Mouse (Mus musculus): ENCODE results near the gene Htr6. TPM values are rescaled to one million over a fixed set of nuclear protein-coding genes. Genes with fewer than 3 reads are reported as not detected.

Gene Htr6
- 0.49 and 0.56 TPM in 2 replicates for polyA plus RNA-seq (2014; fragmentation: Nextera tagmentation; extraction: Ambion mirVana)

DNA sequence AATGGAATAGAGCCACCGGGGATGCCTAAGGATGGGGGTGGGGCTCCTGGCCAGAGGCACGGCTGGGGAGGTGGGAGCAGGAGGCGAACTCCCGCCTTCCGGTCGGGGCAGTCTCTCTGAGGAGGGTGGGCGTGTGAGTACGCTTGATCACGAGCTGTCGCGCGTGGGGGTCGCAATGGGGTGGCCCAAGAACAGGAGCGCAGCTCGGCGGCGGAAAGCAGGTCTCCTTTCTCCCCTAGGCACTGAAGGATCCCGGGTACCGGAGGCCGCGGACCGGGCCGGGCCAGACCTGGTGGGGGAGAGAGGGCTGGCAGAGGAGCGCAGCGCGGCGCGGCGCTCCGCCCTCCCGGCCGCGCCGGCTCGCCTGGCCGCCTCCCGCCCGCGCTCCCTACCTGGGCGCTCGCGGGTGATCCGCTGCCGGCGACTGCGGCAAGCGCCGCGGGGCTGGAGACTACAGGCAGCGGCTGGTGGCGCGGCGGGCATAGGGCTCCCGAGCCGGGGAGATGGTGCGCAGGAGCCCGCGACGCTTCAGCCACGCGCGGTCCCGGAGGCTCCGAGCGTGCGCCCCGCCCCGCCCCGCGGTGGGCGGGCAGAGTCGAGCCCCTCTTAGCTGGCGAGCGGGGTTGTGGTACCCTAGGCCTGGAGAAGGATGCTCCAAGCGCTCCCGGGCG lies at the start of gene Htr6:
Gene Htr6, minus strand, starts transcription at position 530 of the 671 bp plus-strand sequence.
- DNase-seq (ENCODE audit: low spot score) (peak; percentile 47), ATAC-seq (replicated peaks; ENCODE audit: insufficient number of reproducible peaks, low FRiP score, low TSS enrichment, low read depth) (0 out of 2 replicates have a peak, but pooled peaks have one; percentile 32)
- Histone ChIP-seq H3K9ac (replicated peaks; ENCODE audit: low read length) (peak within 1 kb of the TSS; percentile 53), H3K27me3 (ENCODE audit: control insufficient read depth, insufficient read depth, low read length) (peaks cover 42% of the 10 kb centered on the region), H3K4me3 (ENCODE audit: low read depth, low read length) (peak within 1 kb of the TSS; percentile 58), H3K36me3 (replicated peaks; ENCODE audit: control insufficient read depth, insufficient read depth, low read depth, low read length) (no peaks in the 10 kb centered on the region), H3K4me1 (ENCODE audit: control insufficient read depth, insufficient read depth, low read length) (0 out of 2 replicates have a peak, but pooled peaks cover 2% of the 10 kb centered on the region), H3K27ac (replicated peaks; ENCODE audit: low read depth, low read length) (no peak within 1 kb of the TSS), H3K9me3 (replicated peaks; ENCODE audit: control insufficient read depth, low read length) (no peaks in the 10 kb centered on the region), H3K4me2 (ENCODE audit: low read depth, low read length) (peak within 1 kb of the TSS; percentile 96)
- WGBS: 1% methylated on average over 70 of the region's 77 CpGs

DNA sequence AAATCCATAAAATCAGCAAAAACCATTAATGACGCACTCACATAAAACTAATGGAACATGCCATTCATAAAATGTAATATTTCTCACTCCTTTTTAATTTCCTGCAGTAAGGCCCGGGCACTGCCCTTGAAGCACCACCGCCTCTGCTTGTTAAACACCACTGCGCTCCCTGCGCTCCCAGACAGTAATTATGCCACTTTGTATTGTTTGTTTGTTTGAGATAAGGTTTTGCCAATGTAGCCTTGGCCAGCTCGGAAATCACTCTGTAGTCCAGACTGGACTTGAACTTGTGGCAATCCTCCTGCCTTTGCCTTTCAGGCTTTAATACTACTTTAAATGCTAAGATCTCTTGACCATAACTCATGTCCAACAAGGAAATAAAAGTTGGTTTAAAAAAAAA lies 49.6 kb upstream of the Htr6 start:
- Histone ChIP-seq H3K4me1 (ENCODE audit: control insufficient read depth, insufficient read depth, low read length) (peaks cover 2% of the 10 kb centered on the region; the same call in 1 of the 2 replicates), H3K4me2 (ENCODE audit: low read depth, low read length) (no peak overlapping the region), H3K27me3 (ENCODE audit: control insufficient read depth, insufficient read depth, low read length) (no peaks in the 10 kb centered on the region), H3K9ac (replicated peaks; ENCODE audit: low read length) (no peak overlapping the region), H3K36me3 (replicated peaks; ENCODE audit: control insufficient read depth, insufficient read depth, low read depth, low read length) (no peaks in the 10 kb centered on the region), H3K9me3 (replicated peaks; ENCODE audit: control insufficient read depth, low read length) (no peaks in the 10 kb centered on the region), H3K4me3 (ENCODE audit: low read depth, low read length) (no peak overlapping the region), H3K27ac (replicated peaks; ENCODE audit: low read depth, low read length) (no peak overlapping the region)
- no peak for ATAC-seq (replicated peaks; ENCODE audit: insufficient number of reproducible peaks, low FRiP score, low TSS enrichment, low read depth)
- 88% methylated on average over 6 of the region's 6 CpGs for WGBS
- DNase-seq (ENCODE audit: low spot score): no peak

DNA sequence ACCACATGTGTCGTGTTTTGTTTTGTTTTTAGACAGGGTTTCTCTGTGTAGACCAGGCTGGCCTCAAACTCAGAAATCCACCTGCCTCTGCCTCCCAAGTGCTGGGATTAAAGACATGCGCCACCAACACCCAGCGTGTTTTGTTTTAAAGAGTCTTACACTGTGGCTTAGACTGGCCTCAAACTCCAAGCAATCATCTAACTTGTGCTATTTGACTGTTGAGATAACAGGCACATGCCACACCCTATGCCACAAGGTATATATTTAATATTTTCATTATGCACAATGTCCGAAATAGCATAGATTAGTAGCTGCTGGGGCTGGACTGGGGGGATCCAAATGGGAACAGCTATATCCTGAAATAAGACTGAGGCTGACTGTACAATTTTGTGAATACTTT lies 47.2 kb upstream of the Htr6 start:
- H3K9ac ChIP-seq (replicated peaks; ENCODE audit: low read length): no peak overlapping the region
- no peak overlapping the region for H3K4me3 ChIP-seq (ENCODE audit: low read depth, low read length)
- DNase-seq (ENCODE audit: low spot score) (no peak), ATAC-seq (replicated peaks; ENCODE audit: insufficient number of reproducible peaks, low FRiP score, low TSS enrichment, low read depth) (no peak)
- H3K27ac ChIP-seq (replicated peaks; ENCODE audit: low read depth, low read length): no peak overlapping the region
- H3K27me3 ChIP-seq (ENCODE audit: control insufficient read depth, insufficient read depth, low read length): no peaks in the 10 kb centered on the region
- no peak overlapping the region for H3K4me2 ChIP-seq (ENCODE audit: low read depth, low read length)
- no peaks in the 10 kb centered on the region for H3K9me3 ChIP-seq (replicated peaks; ENCODE audit: control insufficient read depth, low read length)
- 93% methylated on average over 4 of the region's 4 CpGs for WGBS
- H3K4me1 ChIP-seq (ENCODE audit: control insufficient read depth, insufficient read depth, low read length): no peaks in the 10 kb centered on the region
- H3K36me3 ChIP-seq (replicated peaks; ENCODE audit: control insufficient read depth, insufficient read depth, low read depth, low read length): no peaks in the 10 kb centered on the region

DNA sequence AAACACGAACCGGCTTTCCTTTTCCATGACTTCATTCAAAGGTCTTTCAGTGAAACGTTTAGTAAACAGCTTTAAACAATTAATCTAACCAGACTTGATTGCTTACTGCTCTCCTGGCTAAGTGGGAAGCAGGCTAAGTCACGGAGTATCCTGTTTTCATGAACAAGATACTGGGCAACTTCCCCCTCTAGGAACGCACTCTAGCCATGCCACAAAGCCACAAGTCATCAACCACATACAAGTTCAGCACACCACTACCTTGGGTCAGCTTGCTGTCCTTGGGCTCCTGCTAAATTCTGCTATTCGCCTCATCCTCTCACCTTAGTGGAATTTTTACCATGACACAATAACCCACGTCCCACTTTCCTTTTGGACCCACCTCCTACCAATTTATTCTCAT lies 45.6 kb upstream of the Htr6 start:
- WGBS: 63% methylated on average over 7 of the region's 7 CpGs

DNA sequence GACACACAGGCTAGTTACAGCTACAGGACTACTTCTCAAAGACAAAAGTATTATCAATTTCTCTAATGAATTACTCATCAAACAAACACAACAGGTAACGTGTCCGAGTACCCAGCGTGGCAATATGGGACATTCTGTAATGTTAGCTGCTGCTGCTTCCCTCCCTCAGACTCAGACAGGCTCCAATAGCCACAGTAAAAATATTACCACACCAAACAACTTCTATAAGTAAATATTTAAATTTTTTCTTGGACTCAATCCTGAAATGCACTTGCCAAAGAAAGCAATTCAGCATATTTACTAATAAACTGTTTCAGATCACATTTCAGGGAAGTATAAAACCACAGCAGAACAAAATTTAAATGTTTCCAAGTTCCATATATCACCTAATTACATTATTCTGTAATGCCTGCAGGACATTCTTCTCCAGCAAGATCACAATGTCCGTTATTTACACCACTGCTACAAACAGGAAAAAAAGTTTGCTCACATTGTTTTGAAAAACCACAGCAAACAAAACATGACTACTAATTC lies 45.0 kb upstream of the Htr6 start:
- Histone ChIP-seq H3K27ac (replicated peaks; ENCODE audit: low read depth, low read length) (no peak overlapping the region), H3K27me3 (ENCODE audit: control insufficient read depth, insufficient read depth, low read length) (no peaks in the 10 kb centered on the region), H3K9me3 (replicated peaks; ENCODE audit: control insufficient read depth, low read length) (no peaks in the 10 kb centered on the region), H3K4me1 (ENCODE audit: control insufficient read depth, insufficient read depth, low read length) (no peaks in the 10 kb centered on the region), H3K36me3 (replicated peaks; ENCODE audit: control insufficient read depth, insufficient read depth, low read depth, low read length) (no peaks in the 10 kb centered on the region), H3K4me3 (ENCODE audit: low read depth, low read length) (no peak overlapping the region), H3K9ac (replicated peaks; ENCODE audit: low read length) (no peak overlapping the region), H3K4me2 (ENCODE audit: low read depth, low read length) (no peak overlapping the region)
- ATAC-seq (replicated peaks; ENCODE audit: insufficient number of reproducible peaks, low FRiP score, low TSS enrichment, low read depth): no peak
- 71% methylated on average over 4 of the region's 4 CpGs for WGBS
- DNase-seq (ENCODE audit: low spot score): no peak

More for the DNA sequence above, 45.6 kb upstream of the Htr6 start:
- Histone ChIP-seq H3K36me3 (replicated peaks; ENCODE audit: control insufficient read depth, insufficient read depth, low read depth, low read length) (no peaks in the 10 kb centered on the region), H3K9ac (replicated peaks; ENCODE audit: low read length) (no peak overlapping the region), H3K4me1 (ENCODE audit: control insufficient read depth, insufficient read depth, low read length) (no peaks in the 10 kb centered on the region), H3K4me2 (ENCODE audit: low read depth, low read length) (no peak overlapping the region), H3K9me3 (replicated peaks; ENCODE audit: control insufficient read depth, low read length) (no peaks in the 10 kb centered on the region), H3K27me3 (ENCODE audit: control insufficient read depth, insufficient read depth, low read length) (no peaks in the 10 kb centered on the region), H3K27ac (replicated peaks; ENCODE audit: low read depth, low read length) (no peak overlapping the region), H3K4me3 (ENCODE audit: low read depth, low read length) (no peak overlapping the region)
- DNase-seq (ENCODE audit: low spot score): no peak
- no peak for ATAC-seq (replicated peaks; ENCODE audit: insufficient number of reproducible peaks, low FRiP score, low TSS enrichment, low read depth)

DNA sequence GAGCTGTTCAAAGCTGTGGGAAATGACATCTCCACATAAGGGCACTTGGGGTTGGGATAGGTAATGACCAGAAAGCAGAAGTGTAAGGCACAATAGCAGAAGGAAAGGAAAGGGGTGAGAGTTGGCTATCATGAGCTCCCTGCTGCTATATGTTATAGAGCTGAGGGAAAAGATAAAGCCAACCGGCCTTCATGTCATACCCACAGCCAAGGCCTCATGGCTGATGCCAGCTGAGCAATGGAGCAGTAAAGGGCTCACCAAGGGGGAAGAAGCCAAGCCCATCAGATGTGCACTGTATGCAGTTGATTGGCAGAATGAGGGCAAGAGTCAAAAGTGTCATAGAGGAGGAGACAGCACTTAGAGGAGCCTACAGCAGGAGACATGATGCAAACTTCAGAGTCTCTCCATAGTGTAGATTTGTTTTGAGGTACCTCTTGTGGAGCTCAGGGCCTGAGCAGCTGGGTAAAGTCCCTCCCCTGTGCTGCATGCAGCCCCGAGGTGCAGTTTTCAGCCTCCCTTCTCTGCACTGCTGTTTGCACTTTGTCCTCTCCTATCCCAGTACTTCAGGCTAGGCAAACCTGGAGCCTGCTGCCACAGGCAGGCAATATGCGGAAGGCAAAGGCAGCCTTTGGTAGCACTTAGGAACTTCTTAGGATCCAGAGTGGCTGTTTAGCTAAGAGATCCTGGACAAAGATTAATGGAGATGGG lies 41.1 kb upstream of the Htr6 start:
- Histone ChIP-seq H3K9ac (replicated peaks; ENCODE audit: low read length) (no peak overlapping the region), H3K4me3 (ENCODE audit: low read depth, low read length) (no peak overlapping the region), H3K9me3 (replicated peaks; ENCODE audit: control insufficient read depth, low read length) (no peaks in the 10 kb centered on the region), H3K4me2 (ENCODE audit: low read depth, low read length) (no peak overlapping the region), H3K4me1 (ENCODE audit: control insufficient read depth, insufficient read depth, low read length) (peaks cover 2% of the 10 kb centered on the region; the same call in 1 of the 2 replicates), H3K36me3 (replicated peaks; ENCODE audit: control insufficient read depth, insufficient read depth, low read depth, low read length) (no peaks in the 10 kb centered on the region), H3K27me3 (ENCODE audit: control insufficient read depth, insufficient read depth, low read length) (no peaks in the 10 kb centered on the region), H3K27ac (replicated peaks; ENCODE audit: low read depth, low read length) (no peak overlapping the region)
- 90% methylated on average over 3 of the region's 3 CpGs for WGBS
- no peak for DNase-seq (ENCODE audit: low spot score)
- no peak for ATAC-seq (replicated peaks; ENCODE audit: insufficient number of reproducible peaks, low FRiP score, low TSS enrichment, low read depth)

DNA sequence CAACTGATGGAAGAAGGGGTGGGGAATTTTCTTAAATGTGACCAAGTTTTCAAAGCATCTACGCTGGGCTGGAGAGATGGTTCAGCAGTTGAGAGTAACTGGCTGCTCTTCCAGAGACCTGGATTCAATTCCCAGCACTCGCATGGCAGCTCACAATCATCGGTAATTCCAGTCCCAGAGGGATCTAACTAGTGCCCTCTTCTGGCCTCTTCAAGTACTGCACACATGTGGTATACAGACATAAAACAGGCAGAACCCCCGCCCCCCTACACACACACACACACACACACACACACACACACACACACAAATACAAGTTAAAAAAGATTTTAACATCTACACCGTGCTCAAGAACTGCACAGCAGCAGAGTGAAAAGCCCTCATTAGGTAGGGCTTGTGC lies 40.4 kb upstream of the Htr6 start:
- H3K36me3 ChIP-seq (replicated peaks; ENCODE audit: control insufficient read depth, insufficient read depth, low read depth, low read length): no peaks in the 10 kb centered on the region
- WGBS: 90% methylated on average over 5 of the region's 5 CpGs
- H3K27ac ChIP-seq (replicated peaks; ENCODE audit: low read depth, low read length): no peak overlapping the region
- H3K27me3 ChIP-seq (ENCODE audit: control insufficient read depth, insufficient read depth, low read length): no peaks in the 10 kb centered on the region
- H3K4me3 ChIP-seq (ENCODE audit: low read depth, low read length): no peak overlapping the region
- DNase-seq (ENCODE audit: low spot score) (peak; percentile 34), ATAC-seq (replicated peaks; ENCODE audit: insufficient number of reproducible peaks, low FRiP score, low TSS enrichment, low read depth) (no peak)
- H3K9me3 ChIP-seq (replicated peaks; ENCODE audit: control insufficient read depth, low read length): no peaks in the 10 kb centered on the region
- peaks cover 2% of the 10 kb centered on the region; the same call in 1 of the 2 replicates for H3K4me1 ChIP-seq (ENCODE audit: control insufficient read depth, insufficient read depth, low read length)
- H3K4me2 ChIP-seq (ENCODE audit: low read depth, low read length): no peak overlapping the region
- no peak overlapping the region for H3K9ac ChIP-seq (replicated peaks; ENCODE audit: low read length)

DNA sequence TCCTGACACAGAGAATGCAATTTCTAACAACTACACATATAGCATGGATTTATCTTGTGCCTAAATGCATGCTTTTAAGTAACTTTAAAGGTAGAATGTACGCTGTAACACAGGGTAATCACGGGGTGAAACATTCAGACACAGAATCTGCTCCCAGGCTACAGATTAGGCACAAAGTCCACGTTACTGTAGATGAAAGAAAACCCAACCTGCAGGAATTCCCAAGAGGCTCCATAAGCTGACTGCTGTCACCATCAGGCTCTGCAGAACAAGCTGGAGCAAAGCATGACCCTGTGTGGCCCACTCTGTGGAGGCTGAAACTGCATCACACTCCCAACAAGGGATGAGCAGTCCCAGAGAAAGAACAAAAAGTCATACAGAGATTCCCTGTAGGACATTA lies 37.1 kb upstream of the Htr6 start:
- Histone ChIP-seq H3K9ac (replicated peaks; ENCODE audit: low read length) (no peak overlapping the region; the same call in 1 of the 2 replicates), H3K4me3 (ENCODE audit: low read depth, low read length) (no peak overlapping the region), H3K9me3 (replicated peaks; ENCODE audit: control insufficient read depth, low read length) (no peaks in the 10 kb centered on the region), H3K4me1 (ENCODE audit: control insufficient read depth, insufficient read depth, low read length) (peaks cover 2% of the 10 kb centered on the region; the same call in 1 of the 2 replicates), H3K27me3 (ENCODE audit: control insufficient read depth, insufficient read depth, low read length) (no peaks in the 10 kb centered on the region), H3K27ac (replicated peaks; ENCODE audit: low read depth, low read length) (no peak overlapping the region), H3K4me2 (ENCODE audit: low read depth, low read length) (no peak overlapping the region), H3K36me3 (replicated peaks; ENCODE audit: control insufficient read depth, insufficient read depth, low read depth, low read length) (no peaks in the 10 kb centered on the region)
- no peak for DNase-seq (ENCODE audit: low spot score)
- ATAC-seq (replicated peaks; ENCODE audit: insufficient number of reproducible peaks, low FRiP score, low TSS enrichment, low read depth): no peak
- 66% methylated on average over 3 of the region's 3 CpGs for WGBS
